Mouse (Mus musculus) thymus, adult 2 months (tissue): ENCODE measurements around the gene Pkd1.

Source experiments
- CTCF ChIP-seq: fragments of 200-500 bp; IDR thresholded peaks from 2 replicates; pipeline ENCODE4 v1.5.1; 2012; ENCODE audit warnings: mild to moderate bottlenecking, control low read depth, low read length, moderate library complexity, borderline replicate concordance; ENCODE audit not compliant: control insufficient read depth, poor library complexity, insufficient read depth; ENCODE audit errors: extremely low read depth
- POLR2A ChIP-seq: fragments of 200-500 bp; IDR thresholded peaks from 2 replicates; pipeline ENCODE4 v1.6.1; 2012; ENCODE audit warnings: mild to moderate bottlenecking, low read length, control low read depth, moderate library complexity; ENCODE audit not compliant: control insufficient read depth, poor library complexity, insufficient read depth; ENCODE audit errors: extremely low read depth

- TF ChIP-seq CTCF (no peak), POLR2A (no peak)
These were observed 46.4 kb downstream of the Pkd1 start for GRCm38 (mm10) chr17:24596073-24596466.
